Mouse (Mus musculus): Measurements from ENCODE around the gene Ahcy. TPM values are rescaled to one million over a fixed set of nuclear protein-coding genes. Genes with fewer than 3 reads are reported as not detected.
A peak's percentile ranks its signal among the peaks of the same experiment; 100 is the strongest.
"Not testable (repeated sequence)": the region's sequence is repeated elsewhere in the genome, so short reads cannot be mapped to it uniquely, and the experiment has no call there.

Gene Ahcy
- polyA plus RNA-seq, 1 experiment from 2014 or later, result 63.1 TPM

- H3K9ac ChIP-seq, result peak overlapping the region; percentile 69
Observed at GRCm38 (mm10) chr2:155050108-155050503, 24.2 kb downstream of the Ahcy start.

GRCm38 (mm10) chr2:155047452-155048178 lies 26.7 kb downstream of the Ahcy start:
- Histone ChIP-seq H3K9me3 (replicated peaks) (no peaks in the 10 kb centered on the region), H3K27me3 (no peaks in the 10 kb centered on the region), H3K27ac (replicated peaks) (no peak overlapping the region), H3K9ac (no peak overlapping the region), H3K4me1 (replicated peaks) (peaks cover 24% of the 10 kb centered on the region), H3K4me2 (no peak overlapping the region), H3K4me3 (replicated peaks) (no peak overlapping the region), H3K36me3 (replicated peaks) (no peaks in the 10 kb centered on the region)
- WGBS (ENCODE audit: insufficient replicate concordance), result 64% methylated on average over 7 of the region's 7 CpGs
- ATAC-seq (ENCODE audit: insufficient read depth), result no peak

More at GRCm38 (mm10) chr2:155050108-155050503, 24.2 kb downstream of the Ahcy start:
- peak overlapping the region; percentile 93 for H3K4me2 ChIP-seq
- ATAC-seq (ENCODE audit: insufficient read depth), result peak; percentile 19
- no peaks in the 10 kb centered on the region for H3K9me3 ChIP-seq (replicated peaks)
- no peaks in the 10 kb centered on the region for H3K27me3 ChIP-seq
- peak overlapping the region; percentile 57 for H3K27ac ChIP-seq (replicated peaks)
- H3K36me3 ChIP-seq (replicated peaks), result no peaks in the 10 kb centered on the region
- peaks cover 26% of the 10 kb centered on the region for H3K4me1 ChIP-seq (replicated peaks)
- 31% methylated on average over 5 of the region's 5 CpGs for WGBS (ENCODE audit: insufficient replicate concordance)
- H3K4me3 ChIP-seq (replicated peaks), result peak overlapping the region; percentile 59

GRCm38 (mm10) chr2:155046803-155047202 lies 27.5 kb downstream of the Ahcy start:
- no peaks in the 10 kb centered on the region for H3K36me3 ChIP-seq (replicated peaks)
- no peak overlapping the region for H3K27ac ChIP-seq (replicated peaks)
- no peaks in the 10 kb centered on the region for H3K27me3 ChIP-seq
- no peaks in the 10 kb centered on the region for H3K9me3 ChIP-seq (replicated peaks)
- no peak overlapping the region for H3K9ac ChIP-seq
- H3K4me1 ChIP-seq (replicated peaks), result peaks cover 16% of the 10 kb centered on the region
- no peak overlapping the region for H3K4me3 ChIP-seq (replicated peaks)
- H3K4me2 ChIP-seq, result no peak overlapping the region
- no peak for ATAC-seq (ENCODE audit: insufficient read depth)
- WGBS (ENCODE audit: insufficient replicate concordance), result 55% methylated on average over 2 of the region's 2 CpGs

GRCm38 (mm10) chr2:155045075-155045474 lies 29.2 kb downstream of the Ahcy start:
- H3K4me2 ChIP-seq, result no peak overlapping the region
- no peak for ATAC-seq (ENCODE audit: insufficient read depth)
- no peaks in the 10 kb centered on the region for H3K36me3 ChIP-seq (replicated peaks)
- H3K27me3 ChIP-seq, result no peaks in the 10 kb centered on the region
- no peak overlapping the region for H3K4me3 ChIP-seq (replicated peaks)
- 69% methylated on average over 3 of the region's 3 CpGs for WGBS (ENCODE audit: insufficient replicate concordance)
- H3K9me3 ChIP-seq (replicated peaks), result no peaks in the 10 kb centered on the region
- H3K9ac ChIP-seq, result no peak overlapping the region
- H3K4me1 ChIP-seq (replicated peaks), result peaks cover 3% of the 10 kb centered on the region
- no peak overlapping the region for H3K27ac ChIP-seq (replicated peaks)

GRCm38 (mm10) chr2:155044542-155044941 lies 29.8 kb downstream of the Ahcy start:
- Histone ChIP-seq H3K27ac (replicated peaks) (no peak overlapping the region), H3K4me2 (no peak overlapping the region), H3K36me3 (replicated peaks) (no peaks in the 10 kb centered on the region), H3K9me3 (replicated peaks) (no peaks in the 10 kb centered on the region), H3K4me1 (replicated peaks) (no peaks in the 10 kb centered on the region), H3K9ac (no peak overlapping the region), H3K4me3 (replicated peaks) (no peak overlapping the region), H3K27me3 (no peaks in the 10 kb centered on the region)
- WGBS (ENCODE audit: insufficient replicate concordance), result 43% methylated on average over 3 of the region's 3 CpGs
- ATAC-seq (ENCODE audit: insufficient read depth), result no peak

- H3K4me1 ChIP-seq (replicated peaks), result no peaks in the 10 kb centered on the region
- H3K27ac ChIP-seq (replicated peaks), result no peak overlapping the region
- no peak for ATAC-seq (ENCODE audit: insufficient read depth)
- H3K27me3 ChIP-seq, result 0 out of 2 replicates have a peak, but pooled peaks cover 6% of the 10 kb centered on the region
- no peaks in the 10 kb centered on the region for H3K36me3 ChIP-seq (replicated peaks)
- WGBS (ENCODE audit: insufficient replicate concordance), result 74% methylated on average over 4 of the region's 4 CpGs
- no peak overlapping the region for H3K4me3 ChIP-seq (replicated peaks)
- no peak overlapping the region for H3K4me2 ChIP-seq
- H3K9me3 ChIP-seq (replicated peaks), result no peaks in the 10 kb centered on the region
- H3K9ac ChIP-seq, result no peak overlapping the region
Observed at GRCm38 (mm10) chr2:155039956-155040355, 34.3 kb downstream of the Ahcy start.

GRCm38 (mm10) chr2:155032938-155033710 lies 41.2 kb downstream of the Ahcy start:
- H3K27ac ChIP-seq (replicated peaks), result no peak overlapping the region
- ATAC-seq (ENCODE audit: insufficient read depth), result no peak

GRCm38 (mm10) chr2:155030831-155031230 lies 43.5 kb downstream of the Ahcy start:
- Histone ChIP-seq H3K36me3 (replicated peaks) (no peaks in the 10 kb centered on the region), H3K27me3 (peaks cover 12% of the 10 kb centered on the region), H3K9me3 (replicated peaks) (no peaks in the 10 kb centered on the region), H3K9ac (no peak overlapping the region), H3K4me1 (replicated peaks) (no peaks in the 10 kb centered on the region; the same call in 1 of the 2 replicates), H3K4me2 (no peak overlapping the region), H3K4me3 (replicated peaks) (no peak overlapping the region), H3K27ac (replicated peaks) (no peak overlapping the region)
- 66% methylated on average over 7 of the region's 7 CpGs for WGBS (ENCODE audit: insufficient replicate concordance)
- ATAC-seq (ENCODE audit: insufficient read depth), result no peak

More at GRCm38 (mm10) chr2:155032938-155033710, 41.2 kb downstream of the Ahcy start:
- no peak overlapping the region for H3K4me3 ChIP-seq (replicated peaks)
- peaks cover 16% of the 10 kb centered on the region for H3K27me3 ChIP-seq
- no peak overlapping the region for H3K9ac ChIP-seq
- no peak overlapping the region for H3K4me2 ChIP-seq
- H3K36me3 ChIP-seq (replicated peaks), result no peaks in the 10 kb centered on the region
- 36% methylated on average over 19 of the region's 19 CpGs for WGBS (ENCODE audit: insufficient replicate concordance)
- no peaks in the 10 kb centered on the region for H3K9me3 ChIP-seq (replicated peaks)
- no peaks in the 10 kb centered on the region; the same call in 1 of the 2 replicates for H3K4me1 ChIP-seq (replicated peaks)

- H3K36me3 ChIP-seq (replicated peaks); ATAC-seq (ENCODE audit: insufficient read depth); H3K4me3 ChIP-seq (replicated peaks); H3K9ac ChIP-seq; H3K9me3 ChIP-seq (replicated peaks); H3K27ac ChIP-seq (replicated peaks): not testable (repeated sequence)
- WGBS (ENCODE audit: insufficient replicate concordance), result 52% methylated on average over 20 of the region's 20 CpGs
- peaks cover 15% of the 10 kb centered on the region for H3K4me1 ChIP-seq (replicated peaks)
- peak overlapping the region; percentile 86; the same call in 1 of the 2 replicates for H3K4me2 ChIP-seq
- H3K27me3 ChIP-seq, result peaks cover 26% of the 10 kb centered on the region
Observed at GRCm38 (mm10) chr2:155020247-155020826, 54.0 kb downstream of the Ahcy start.

GRCm38 (mm10) chr2:155019673-155020072 lies 54.6 kb downstream of the Ahcy start:
- H3K4me1 ChIP-seq (replicated peaks), result peaks cover 15% of the 10 kb centered on the region
- ATAC-seq (ENCODE audit: insufficient read depth), result peak; percentile 64
- H3K36me3 ChIP-seq (replicated peaks), result no peaks in the 10 kb centered on the region
- peak overlapping the region; percentile 86 for H3K4me2 ChIP-seq
- H3K27ac ChIP-seq (replicated peaks), result peak overlapping the region; percentile 60
- peak overlapping the region; percentile 57 for H3K4me3 ChIP-seq (replicated peaks)
- H3K27me3 ChIP-seq, result peaks cover 26% of the 10 kb centered on the region
- WGBS (ENCODE audit: insufficient replicate concordance), result under 1% methylated on average over 22 of the region's 22 CpGs
- H3K9me3 ChIP-seq (replicated peaks), result no peaks in the 10 kb centered on the region
- H3K9ac ChIP-seq, result peak overlapping the region; percentile 40
